Mouse (Mus musculus) NIH3T3 (cell line): ENCODE data around the gene Hamp.

Experiments used
- DNase-seq: peaks from one replicate; pipeline ENCODE4 v3.0.0-alpha.2; 2012; ENCODE audit warnings: low read depth

Gene Hamp

GRCm38 (mm10) chr7:30943909-30944635 lies at the start of gene Hamp:
TSS of gene Hamp (minus strand) at chr7:30944032.
- DNase-seq = no peak

- DNase-seq = no peak
These were observed 48.3 kb upstream of the Hamp start for GRCm38 (mm10) chr7:30992148-30992547.

GRCm38 (mm10) chr7:30988519-30989162 lies 44.8 kb upstream of the Hamp start:
- DNase-seq = no peak

GRCm38 (mm10) chr7:30985357-30985756 lies 41.5 kb upstream of the Hamp start:
- DNase-seq = no peak

- no peak for DNase-seq
These were observed 37.9 kb upstream of the Hamp start for GRCm38 (mm10) chr7:30981703-30982102.

GRCm38 (mm10) chr7:30973501-30974289 lies 29.9 kb upstream of the Hamp start, which contains the start of gene Fam187b:
TSS of gene Fam187b (plus strand) at chr7:30973790.
- DNase-seq = peak; percentile 87

- DNase-seq = no peak
These were observed 29.3 kb upstream of the Hamp start, which contains the start of gene Lsr for GRCm38 (mm10) chr7:30973251-30973500. TSS of gene Lsr (minus strand) at chr7:30973464.

GRCm38 (mm10) chr7:30972426-30973250 lies 28.8 kb upstream of the Hamp start:
- no peak for DNase-seq

- DNase-seq = no peak
These were observed 28.1 kb upstream of the Hamp start for GRCm38 (mm10) chr7:30971901-30972300.

GRCm38 (mm10) chr7:30969174-30969573 lies 25.3 kb upstream of the Hamp start:
- no peak for DNase-seq

- DNase-seq = no peak
These were observed 24.8 kb upstream of the Hamp start for GRCm38 (mm10) chr7:30968611-30969010.

GRCm38 (mm10) chr7:30966657-30967056 lies 22.8 kb upstream of the Hamp start:
- no peak for DNase-seq

GRCm38 (mm10) chr7:30965677-30966076 lies 21.8 kb upstream of the Hamp start:
- DNase-seq = no peak

GRCm38 (mm10) chr7:30964366-30964765 lies 20.5 kb upstream of the Hamp start:
- no peak for DNase-seq

- no peak for DNase-seq
These were observed 19.0 kb upstream of the Hamp start for GRCm38 (mm10) chr7:30962862-30963261.

- DNase-seq = no peak
These were observed 16.0 kb upstream of the Hamp start for GRCm38 (mm10) chr7:30959786-30960349.

- no peak for DNase-seq
These were observed 15.1 kb upstream of the Hamp start for GRCm38 (mm10) chr7:30958866-30959487.

- no peak for DNase-seq
These were observed 14.5 kb upstream of the Hamp start for GRCm38 (mm10) chr7:30958109-30958865.

GRCm38 (mm10) chr7:30957367-30957783 lies 13.5 kb upstream of the Hamp start:
- DNase-seq = peak; percentile 94

GRCm38 (mm10) chr7:30956756-30957366 lies 13.0 kb upstream of the Hamp start, which contains the start of gene Usf2:
TSS of gene Usf2 (minus strand) at chr7:30956803.
- peak; percentile 86 for DNase-seq
